Mouse (Mus musculus) kidney, adult 11 months (tissue): ENCODE measurements around the gene Morn4.

Source experiments
- DNase-seq: peaks from one replicate; pipeline ENCODE4 v3.0.0; 2022

The Morn4 gene

GRCm38 (mm10) chr19:42037167-42037702, 48.9 kb downstream of the Morn4 start:
- DNase-seq, result no peak

- DNase-seq, result no peak
Measured at GRCm38 (mm10) chr19:42036357-42036756, 49.8 kb downstream of the Morn4 start.

- DNase-seq, result peak; percentile 95
Measured at GRCm38 (mm10) chr19:42035456-42036248, 50.5 kb downstream of the Morn4 start, which contains the start of gene Ankrd2. Ankrd2 (plus strand) TSS chr19:42036000.

- no peak for DNase-seq
Measured at GRCm38 (mm10) chr19:42034881-42035455, 51.2 kb downstream of the Morn4 start.

- DNase-seq, result no peak
Measured at GRCm38 (mm10) chr19:42034146-42034775, 51.9 kb downstream of the Morn4 start.

- DNase-seq, result no peak
Measured at GRCm38 (mm10) chr19:42033611-42034010, 52.5 kb downstream of the Morn4 start.

GRCm38 (mm10) chr19:42031112-42031511, 55.0 kb downstream of the Morn4 start:
- no peak for DNase-seq

GRCm38 (mm10) chr19:42026158-42026557, 60.0 kb downstream of the Morn4 start:
- peak; percentile 74 for DNase-seq
